Mouse (Mus musculus) embryonic fibroblast, embryonic 13.5 days (primary cell): ENCODE data around the gene Ushbp1. TPM values are rescaled to one million over a fixed set of nuclear protein-coding genes. Genes with fewer than 3 reads are reported as not detected.

Experiments
- H3K27ac ChIP-seq: 2 replicates; pipeline ENCODE4 v1.5.1; 2012; ENCODE audit warnings: low read length, control low read depth, inconsistent platforms; ENCODE audit not compliant: insufficient read depth
- H3K4me1 ChIP-seq: 2 replicates; pipeline ENCODE4 v1.6.1; 2011; ENCODE audit warnings: low read length; ENCODE audit not compliant: control insufficient read depth, insufficient read depth
- H3K4me3 ChIP-seq: 2 replicates; pipeline ENCODE4 v1.5.1; 2011; ENCODE audit warnings: mild to moderate bottlenecking, control low read depth, low read length; ENCODE audit not compliant: insufficient read depth
- CTCF ChIP-seq: IDR thresholded peaks from 2 replicates; pipeline ENCODE4 v1.5.1; 2011; ENCODE audit warnings: mild to moderate bottlenecking, control low read depth, low read length, moderate library complexity, borderline replicate concordance; ENCODE audit not compliant: insufficient read depth
- POLR2A ChIP-seq: IDR thresholded peaks from 2 replicates; pipeline ENCODE4 v1.6.1; 2011; ENCODE audit warnings: low read depth, mild to moderate bottlenecking, control low read depth, low read length, moderate library complexity
- polyA plus RNA-seq: library from polyadenylated mRNA; stranded (reverse); fragments of >200 nt; gene quantifications from 2 replicates; pipeline ENCODE4 v1.2.4, GENCODE M21; 2011; ENCODE audit warnings: low read depth; ENCODE audit not compliant: missing spikeins, insufficient read length

The Ushbp1 gene
- polyA plus RNA-seq, 1 experiment = not detected

DNA sequence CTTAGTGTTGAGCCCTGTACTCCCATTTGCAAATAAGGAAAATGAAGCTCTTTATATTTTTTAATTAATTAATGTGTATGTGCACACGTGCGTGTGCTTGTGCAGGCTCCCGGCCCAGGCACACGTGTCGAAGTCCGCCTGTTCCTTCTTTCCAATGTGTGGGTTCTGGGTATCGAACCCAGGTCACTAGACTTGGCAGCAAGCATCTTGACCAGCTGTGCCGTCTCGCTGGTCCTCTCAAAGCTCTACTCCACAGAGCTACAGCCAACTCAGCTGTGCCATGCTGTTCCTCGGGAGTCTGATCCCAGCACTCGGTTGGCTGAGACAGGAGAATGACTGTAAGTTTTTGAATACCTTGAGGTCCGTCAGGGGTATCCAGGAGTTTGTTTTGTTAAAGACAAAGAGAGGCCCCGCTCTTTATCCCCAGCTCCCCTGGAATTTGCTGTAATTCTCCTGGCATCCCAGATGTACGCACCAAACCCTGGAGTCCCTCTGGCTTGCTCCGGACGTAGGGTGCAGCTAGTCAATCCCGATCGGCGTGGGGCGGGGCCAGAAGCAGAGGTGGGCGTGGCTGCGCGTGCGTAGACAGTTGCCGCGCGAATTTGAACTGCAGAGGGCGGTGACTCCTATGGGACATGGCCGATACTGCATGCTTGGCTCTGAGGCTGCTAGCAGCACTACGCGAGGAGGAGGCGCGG lies 9.9 kb upstream of the Ushbp1 start, which contains the start of gene Ankle1:
Ankle1 (plus strand) TSS at position 610 of the 698 bp plus-strand sequence.
- no peaks in the 10 kb centered on the region for H3K4me1 ChIP-seq
- H3K27ac ChIP-seq = peak within 1 kb of the TSS; percentile 21; the same call in 1 of the 2 replicates
- TF ChIP-seq CTCF (peak; percentile 23; the same call in 1 of the 2 replicates), POLR2A (peak; percentile 93)
- peak within 1 kb of the TSS; percentile 65 for H3K4me3 ChIP-seq

DNA sequence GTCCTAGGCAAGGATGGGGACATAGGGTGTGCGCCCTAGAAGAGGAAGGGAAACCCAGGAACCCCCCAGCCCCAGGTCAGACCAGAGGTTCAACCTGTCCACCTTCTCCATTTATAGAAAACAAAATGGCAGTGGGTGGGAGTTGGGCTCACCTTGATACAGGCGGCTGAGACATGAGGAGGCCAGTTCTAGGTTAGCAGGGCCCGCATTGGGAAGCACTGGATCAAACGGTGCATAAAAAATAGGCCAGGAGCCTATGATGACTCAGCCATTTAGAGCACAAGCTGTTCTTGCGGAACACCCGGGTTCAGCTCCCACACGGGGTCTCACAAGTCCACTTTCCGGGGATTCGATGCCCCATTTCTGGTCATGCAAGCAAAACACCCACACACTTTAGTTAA lies 9.3 kb upstream of the Ushbp1 start:
- H3K4me1 ChIP-seq = no peaks in the 10 kb centered on the region
- no peak overlapping the region for H3K27ac ChIP-seq
- H3K4me3 ChIP-seq = no peak overlapping the region
- no peak for TF ChIP-seq POLR2A
- TF ChIP-seq CTCF = no peak

DNA sequence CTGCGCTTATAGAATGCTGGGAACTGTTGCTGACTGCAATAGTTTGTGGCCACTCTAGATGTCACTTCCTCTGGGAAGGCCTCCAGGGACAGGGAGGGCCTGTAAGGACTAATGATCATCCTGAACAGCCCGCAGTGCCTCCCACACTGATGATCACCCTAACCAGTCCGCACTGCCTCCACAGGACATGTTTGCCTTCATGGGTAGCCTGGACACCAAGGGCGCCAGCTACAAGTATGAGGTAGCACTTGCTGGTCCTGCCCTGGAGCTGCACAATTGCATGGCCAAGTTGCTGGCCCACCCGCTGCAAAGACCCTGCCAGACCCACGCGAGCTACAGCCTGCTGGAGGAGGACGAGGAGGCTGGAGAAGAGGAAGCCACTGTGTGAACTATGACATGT lies 8.4 kb upstream of the Ushbp1 start:
- Histone ChIP-seq H3K4me3 (no peak overlapping the region), H3K4me1 (no peaks in the 10 kb centered on the region), H3K27ac (no peak overlapping the region)
- TF ChIP-seq POLR2A (no peak), CTCF (no peak)

DNA sequence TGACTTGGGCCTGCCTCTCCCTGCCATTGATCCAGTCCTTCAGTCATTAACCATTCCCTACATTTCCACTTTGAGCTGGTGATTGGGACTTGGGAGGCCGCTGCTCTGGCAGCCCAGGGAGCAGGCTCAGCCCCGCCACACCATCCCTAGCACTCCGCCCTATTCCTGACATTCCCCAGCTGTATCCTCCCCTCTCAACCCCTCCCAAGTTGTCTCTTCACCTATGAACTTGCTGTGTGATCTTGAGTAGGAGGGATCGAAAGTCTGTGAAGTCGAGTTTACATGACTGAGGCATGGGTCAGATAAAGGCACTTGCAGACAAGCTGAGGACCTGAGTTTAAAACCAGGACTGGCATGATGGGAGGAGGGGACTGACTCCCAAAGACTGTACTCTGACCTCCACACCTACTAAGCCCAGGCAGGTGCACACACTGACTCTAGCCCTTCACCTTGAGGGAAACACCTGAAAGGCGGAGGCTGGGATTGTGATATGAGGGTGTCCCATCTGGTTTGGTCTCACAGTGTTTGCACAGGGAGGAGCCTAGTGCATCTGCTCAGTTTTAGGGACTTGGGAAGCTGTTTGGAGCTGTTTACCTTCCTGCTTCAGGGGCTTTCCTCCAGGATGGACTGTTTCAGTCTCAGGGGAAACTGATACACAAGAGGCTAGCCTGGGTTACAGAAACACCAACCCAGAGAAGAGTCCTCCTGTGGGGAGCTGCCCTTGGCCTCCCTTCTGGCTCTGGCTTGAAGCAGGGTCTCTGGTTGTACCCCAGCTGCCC lies 7.7 kb upstream of the Ushbp1 start:
- Histone ChIP-seq H3K27ac (no peak overlapping the region), H3K4me3 (no peak overlapping the region), H3K4me1 (no peaks in the 10 kb centered on the region)
- TF ChIP-seq POLR2A (no peak), CTCF (no peak)

DNA sequence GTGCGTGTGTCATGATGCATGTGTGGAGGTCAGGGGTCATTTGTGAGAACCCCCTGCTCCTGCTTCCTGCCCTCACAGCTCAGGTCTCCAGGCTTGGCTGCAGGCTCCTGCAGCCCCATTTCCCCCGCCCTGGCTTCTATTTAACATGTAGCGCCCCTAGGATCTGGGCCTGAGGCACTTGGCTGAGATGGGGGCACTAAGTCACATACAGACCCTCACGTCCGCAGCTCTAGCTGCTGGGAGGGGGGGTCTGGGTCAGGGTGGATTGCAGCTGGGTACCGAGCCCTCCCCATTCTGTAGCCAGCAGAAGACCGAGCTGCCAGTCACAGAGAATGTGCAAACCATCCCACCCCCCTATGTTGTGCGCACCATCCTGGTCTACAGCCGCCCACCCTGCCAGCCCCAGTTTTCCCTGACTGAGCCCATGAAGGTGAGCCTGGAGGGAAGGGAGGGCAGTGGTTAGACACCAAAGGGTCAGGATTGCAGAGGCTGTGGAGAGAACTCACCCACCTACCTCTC lies 6.9 kb upstream of the Ushbp1 start:
- Histone ChIP-seq H3K4me3 (no peak overlapping the region), H3K4me1 (peaks cover 3% of the 10 kb centered on the region; the same call in 1 of the 2 replicates), H3K27ac (no peak overlapping the region)
- TF ChIP-seq POLR2A (no peak), CTCF (no peak)

DNA sequence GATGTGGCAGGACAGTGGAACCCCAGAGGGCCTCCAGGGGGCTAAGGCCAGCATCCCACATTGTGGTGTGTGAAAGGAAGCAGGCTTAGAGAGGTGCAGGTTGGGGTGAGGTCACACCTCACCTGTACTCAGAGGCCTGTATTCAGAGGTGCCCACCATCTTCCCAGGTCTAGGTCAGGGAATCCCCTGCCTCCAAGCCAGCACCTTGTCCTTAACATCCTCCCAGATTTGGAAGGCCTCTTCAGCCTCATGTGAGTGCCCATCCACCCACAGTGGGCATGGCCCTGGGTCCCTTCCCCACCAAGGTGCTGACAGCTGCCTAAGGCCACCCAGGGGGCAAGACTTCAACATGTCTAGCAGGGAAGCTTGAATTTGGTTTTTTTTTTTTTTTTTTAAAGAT lies 5.9 kb upstream of the Ushbp1 start:
- Histone ChIP-seq H3K27ac (no peak overlapping the region), H3K4me3 (no peak overlapping the region), H3K4me1 (peaks cover 4% of the 10 kb centered on the region; the same call in 1 of the 2 replicates)
- TF ChIP-seq POLR2A = no peak
- TF ChIP-seq CTCF = no peak

GRCm38 (mm10) chr8:71400826-71401225 lies 5.2 kb upstream of the Ushbp1 start:
- H3K27ac ChIP-seq = no peak overlapping the region
- TF ChIP-seq POLR2A = no peak
- no peak for TF ChIP-seq CTCF
- H3K4me1 ChIP-seq = peaks cover 4% of the 10 kb centered on the region; the same call in 1 of the 2 replicates
- H3K4me3 ChIP-seq = no peak overlapping the region

GRCm38 (mm10) chr8:71397701-71398100 lies 2.1 kb upstream of the Ushbp1 start:
- Histone ChIP-seq H3K4me3 (peak overlapping the region; percentile 63), H3K27ac (no peak overlapping the region), H3K4me1 (peaks cover 4% of the 10 kb centered on the region; the same call in 1 of the 2 replicates)
- TF ChIP-seq CTCF = no peak
- TF ChIP-seq POLR2A = no peak

GRCm38 (mm10) chr8:71396639-71397305 lies 1.2 kb upstream of the Ushbp1 start, which contains the start of gene Babam1:
Babam1 (plus strand) TSS chr8:71396861.
- TF ChIP-seq POLR2A (peak; percentile 82), CTCF (no peak)
- H3K4me3 ChIP-seq = peak within 1 kb of the TSS; percentile 63
- peaks cover 4% of the 10 kb centered on the region; the same call in 1 of the 2 replicates for H3K4me1 ChIP-seq
- H3K27ac ChIP-seq = no peak within 1 kb of the TSS

DNA sequence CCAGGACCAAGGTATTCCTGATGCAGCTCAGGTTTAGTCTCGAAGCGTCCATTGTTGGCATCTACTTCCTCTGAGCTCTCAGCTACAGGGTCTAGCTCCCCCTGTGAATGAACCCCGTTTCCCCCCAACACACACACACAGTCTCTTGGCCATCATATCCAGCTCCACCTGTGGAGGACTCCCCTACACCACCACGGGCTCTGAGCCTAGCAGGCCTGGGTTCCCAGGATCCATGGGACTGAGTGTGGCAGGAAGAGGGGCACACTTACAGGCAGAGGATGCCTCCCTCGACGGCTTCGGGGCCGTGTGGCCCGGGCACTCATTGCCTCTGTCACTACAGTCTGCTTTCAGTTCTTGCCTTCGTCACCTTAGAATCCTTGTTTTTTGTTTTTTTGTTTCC lies 531 bp downstream of the Ushbp1 start:
- TF ChIP-seq POLR2A = no peak
- TF ChIP-seq CTCF = no peak
- Histone ChIP-seq H3K4me1 (peaks cover 4% of the 10 kb centered on the region; the same call in 1 of the 2 replicates), H3K4me3 (no peak overlapping the region), H3K27ac (no peak overlapping the region)
